Mouse (Mus musculus) C2C12 (cell line): ENCODE results near the gene Ngef. TPM values are rescaled to one million over a fixed set of nuclear protein-coding genes. Genes with fewer than 3 reads are reported as not detected.

Experiments used
- H3K27me3 ChIP-seq: one replicate; pipeline ENCODE4 v1.6.1; 2011; ENCODE audit not compliant: control insufficient read depth, insufficient read depth, insufficient read length
- H3K36me3 ChIP-seq: one replicate; pipeline ENCODE4 v1.6.1; 2011; ENCODE audit not compliant: control insufficient read depth, insufficient read depth
- H3K4me3 ChIP-seq: one replicate; pipeline ENCODE4 v1.5.1; 2011; ENCODE audit warnings: mild to moderate bottlenecking, control low read depth; ENCODE audit not compliant: poor library complexity, insufficient read depth, severe bottlenecking
- H3K79me2 ChIP-seq: one replicate; pipeline ENCODE4 v1.6.1; 2011; ENCODE audit not compliant: control insufficient read depth, insufficient read depth
- H3K79me3 ChIP-seq: one replicate; pipeline ENCODE4 v1.6.1; 2011; ENCODE audit warnings: low read depth, control low read depth
- H3ac ChIP-seq: one replicate; pipeline ENCODE3; 2011; ENCODE audit warnings: low read depth; ENCODE audit not compliant: control insufficient read depth, insufficient read length
- CEBPB ChIP-seq: IDR thresholded peaks from one replicate; pipeline ENCODE4 v1.6.1; 2011; ENCODE audit warnings: low read depth, mild to moderate bottlenecking, control low read depth, moderate library complexity
- CTCF ChIP-seq: IDR thresholded peaks from one replicate; pipeline ENCODE4 v1.5.1; 2011; ENCODE audit not compliant: control insufficient read depth, insufficient read depth, insufficient read length
- FOSL1 ChIP-seq: IDR thresholded peaks from one replicate; pipeline ENCODE4 v1.8.0; 2011; ENCODE audit warnings: mild to moderate bottlenecking, low read length; ENCODE audit not compliant: poor library complexity, insufficient read depth, severe bottlenecking
- MAX ChIP-seq: IDR thresholded peaks from one replicate; pipeline ENCODE4 v1.6.1; 2011; ENCODE audit warnings: mild to moderate bottlenecking, control low read depth
- MYOD1 ChIP-seq: IDR thresholded peaks from one replicate; pipeline ENCODE4 v1.6.1; 2011; ENCODE audit warnings: low read depth; ENCODE audit not compliant: control insufficient read depth, insufficient read length
- MYOG ChIP-seq: IDR thresholded peaks from one replicate; pipeline ENCODE4 v1.6.1; 2011; ENCODE audit not compliant: control insufficient read depth, insufficient read length; ENCODE audit errors: extremely low read depth
- USF1 ChIP-seq: IDR thresholded peaks from one replicate; pipeline ENCODE4 v1.6.1; 2011; ENCODE audit warnings: low read depth, mild to moderate bottlenecking, control low read depth, moderate library complexity
- polyA plus RNA-seq: library from polyadenylated mRNA; unstranded; fragments of >200 nt; fragmentation: generic; extraction: Trizol; gene quantifications from one replicate; pipeline ENCODE4 v1.2.1, GENCODE M21; 2012; ENCODE audit warnings: missing spikeins

The Ngef gene
- polyA plus RNA-seq, 1 experiment: 15.6 TPM

DNA sequence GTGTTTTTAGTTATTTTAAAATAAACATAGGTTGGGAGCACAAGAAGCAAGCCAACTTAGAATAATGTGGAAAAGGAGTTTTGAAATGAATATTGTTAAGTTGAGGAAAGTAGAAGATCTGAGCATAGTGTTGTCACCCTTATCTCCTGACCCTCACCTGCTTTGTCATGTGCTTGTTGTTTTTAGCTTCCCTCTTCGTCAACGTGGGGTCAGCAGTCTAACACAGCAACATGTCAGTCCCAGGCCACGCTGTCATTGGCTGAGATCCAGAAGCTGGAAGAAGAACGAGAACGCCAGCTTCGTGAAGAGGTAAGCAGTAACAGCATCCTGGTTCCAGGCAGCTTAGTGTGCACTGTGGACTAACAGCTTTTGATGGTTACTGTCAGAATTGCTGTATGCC is 137.1 kb downstream of the Ngef start:
- Histone ChIP-seq H3K4me3 (no peak overlapping the region), H3K79me2 (no peaks in the 10 kb centered on the region), H3ac (no peak overlapping the region), H3K79me3 (no peaks in the 10 kb centered on the region), H3K27me3 (no peaks in the 10 kb centered on the region), H3K36me3 (peaks cover 82% of the 10 kb centered on the region)
- TF ChIP-seq MYOD1 (no peak), MYOG (no peak), CEBPB (no peak), MAX (no peak), USF1 (no peak), FOSL1 (no peak), CTCF (no peak)

DNA sequence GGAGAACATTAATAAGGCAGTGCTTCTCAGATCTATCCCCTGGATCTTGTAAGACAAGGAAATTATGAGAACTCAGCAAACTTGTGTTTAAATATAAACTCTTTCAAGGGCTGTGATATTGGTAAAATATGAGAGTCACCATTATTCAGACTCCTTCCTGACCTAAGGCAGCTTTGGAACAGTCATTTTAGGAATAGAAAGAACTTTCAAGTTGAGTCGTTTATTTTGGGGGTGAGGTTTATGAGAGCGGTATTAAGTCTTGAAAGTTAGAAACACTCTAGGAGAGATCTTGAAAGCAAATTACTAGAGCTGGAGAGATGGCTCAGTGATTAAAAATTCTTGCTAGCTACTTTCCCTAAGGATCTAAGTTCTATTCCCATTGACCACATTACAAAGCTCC is 138.5 kb downstream of the Ngef start:
- no peak overlapping the region for H3ac ChIP-seq
- no peak for TF ChIP-seq USF1
- TF ChIP-seq MAX: no peak
- TF ChIP-seq MYOG: no peak
- TF ChIP-seq FOSL1: no peak
- no peak for TF ChIP-seq CTCF
- TF ChIP-seq CEBPB: no peak
- TF ChIP-seq MYOD1: no peak
- H3K79me3 ChIP-seq: no peaks in the 10 kb centered on the region
- H3K36me3 ChIP-seq: peaks cover 78% of the 10 kb centered on the region
- no peaks in the 10 kb centered on the region for H3K79me2 ChIP-seq
- H3K4me3 ChIP-seq: no peak overlapping the region
- no peaks in the 10 kb centered on the region for H3K27me3 ChIP-seq

Other genes starting within 250 kb of the Ngef start
- 14.4 TPM for gene Gigyf2, start 246.9 kb downstream of the Ngef start, polyA plus RNA-seq
- 0.13 TPM for gene Kcnj13, start 179.1 kb downstream of the Ngef start, polyA plus RNA-seq
- not detected for gene Snorc, start 103.6 kb downstream of the Ngef start, polyA plus RNA-seq
- gene Neu2, start 64.0 kb downstream of the Ngef start, polyA plus RNA-seq: not detected
- 0.06 TPM for gene Inpp5d, start 46.4 kb upstream of the Ngef start, polyA plus RNA-seq
- gene Atg16l1, start 182.0 kb upstream of the Ngef start, polyA plus RNA-seq: 20.1 TPM
- 0.68 TPM for gene Sag, start 229.8 kb upstream of the Ngef start, polyA plus RNA-seq